In the genomic region with DNA sequence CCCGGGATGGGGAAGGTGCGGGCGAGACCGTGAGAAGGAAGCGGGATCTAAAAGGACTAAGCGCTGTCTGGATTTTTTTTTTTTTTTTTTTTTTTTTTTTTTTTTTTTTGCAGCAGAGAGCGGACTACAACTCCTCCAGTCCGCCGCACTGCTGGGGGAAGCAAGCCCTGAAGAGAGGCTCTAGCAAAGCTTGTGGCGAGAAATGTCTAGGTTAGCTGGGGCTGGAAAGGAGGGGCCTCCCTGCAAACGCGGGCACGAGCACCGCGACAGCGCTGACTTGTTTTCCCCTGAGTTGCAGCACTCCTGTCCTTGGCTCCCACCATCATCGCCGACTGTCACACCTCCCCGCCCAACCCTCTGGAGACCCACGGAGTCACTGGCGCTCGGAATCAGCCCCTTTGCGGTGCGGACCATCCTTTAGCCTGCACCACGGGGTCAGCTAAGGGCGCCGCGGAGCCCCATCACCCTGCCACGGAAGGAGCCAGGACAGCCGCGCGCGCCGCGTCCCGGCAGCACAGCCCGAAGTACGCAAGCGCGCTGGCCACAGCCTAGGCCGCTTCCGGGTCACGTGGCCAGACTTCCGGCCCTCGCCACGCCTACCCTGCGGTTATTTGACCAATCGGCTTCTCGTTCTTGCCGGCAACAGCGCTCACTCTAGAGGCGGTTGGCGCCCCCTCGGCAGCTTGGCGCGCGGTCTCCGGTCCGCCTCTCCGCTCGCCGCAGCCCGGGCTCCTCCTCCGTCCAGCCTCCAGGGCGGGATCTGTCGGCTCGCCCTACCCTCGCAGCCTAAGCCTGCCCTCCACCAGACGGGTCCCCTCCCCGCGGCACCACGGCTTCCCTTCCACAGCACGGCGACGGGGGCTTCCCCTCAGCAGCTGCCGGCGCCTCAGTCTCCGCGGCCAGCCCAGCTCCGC, we compare ENCODE assay signal across 7 mouse cellular contexts. TPM values are rescaled to one million over a fixed set of nuclear protein-coding genes. Genes with fewer than 3 reads are reported as not detected.
DNase-seq lines count a peak whose midpoint lies in the region; ATAC-seq and TF ChIP-seq lines count a peak whose summit lies in the region.

Ap1s2 (plus strand) TSS at position 681 of the 914 bp plus-strand sequence.

- peak; percentile 94 for DNase-seq in adrenal gland, postnatal 10 days
- DNase-seq in embryonic facial prominence, embryonic 10.5 days (ENCODE audit: low spot score) = peak; percentile 94
- no peak for DNase-seq in gonadal fat pad, adult 2 months (ENCODE audit: low read depth)
- peak; percentile 95 for DNase-seq in left cerebral cortex, postnatal 4 days

- H3K27ac ChIP-seq in embryonic facial prominence, embryonic 10.5 days (replicated peaks) = peak within 1 kb of the TSS; percentile 87
- H3K27ac ChIP-seq in intestine, postnatal 0 days (ENCODE audit: low read depth, low read length) = peak within 1 kb of the TSS; percentile 66; the same call in 1 of the 2 replicates
- peak within 1 kb of the TSS; percentile 92 for H3K27ac ChIP-seq in midbrain, embryonic 12.5 days (replicated peaks)
- peak within 1 kb of the TSS; percentile 84 for H3K27ac ChIP-seq in small intestine, adult 2 months (ENCODE audit: insufficient read depth, low read depth, low read length)

- no peaks in the 10 kb centered on the region for H3K36me3 ChIP-seq in embryonic facial prominence, embryonic 10.5 days (replicated peaks)
- no peaks in the 10 kb centered on the region for H3K36me3 ChIP-seq in intestine, postnatal 0 days (ENCODE audit: control insufficient read depth, insufficient read depth)
- 0 out of 2 replicates have a peak, but pooled peaks cover 4% of the 10 kb centered on the region for H3K36me3 ChIP-seq in midbrain, embryonic 12.5 days
- no peaks in the 10 kb centered on the region for H3K36me3 ChIP-seq in small intestine, adult 2 months (ENCODE audit: control insufficient read depth, insufficient read depth, low read length)

- H3K9me3 ChIP-seq in embryonic facial prominence, embryonic 10.5 days = peaks cover 11% of the 10 kb centered on the region
- H3K9me3 ChIP-seq in intestine, postnatal 0 days (ENCODE audit: control insufficient read depth) = no peaks in the 10 kb centered on the region
- H3K9me3 ChIP-seq in midbrain, embryonic 12.5 days = no peaks in the 10 kb centered on the region

- ATAC-seq in intestine, postnatal 0 days = peak; percentile 99
- ATAC-seq in midbrain, embryonic 12.5 days (ENCODE audit: low FRiP score, low read depth) = peak; percentile 99

- WGBS in embryonic facial prominence, embryonic 10.5 days = 17% methylated on average over 80 of the region's 80 CpGs
- WGBS in intestine, postnatal 0 days = 20% methylated on average over 79 of the region's 80 CpGs
- 22% methylated on average over 76 of the region's 80 CpGs for WGBS in midbrain, embryonic 12.5 days
- 14% methylated on average over 78 of the region's 80 CpGs for WGBS in small intestine, adult 2 months

- H3K4me1 ChIP-seq in embryonic facial prominence, embryonic 10.5 days = no peaks in the 10 kb centered on the region
- no peaks in the 10 kb centered on the region for H3K4me1 ChIP-seq in intestine, postnatal 0 days (replicated peaks; ENCODE audit: control insufficient read depth, insufficient read depth, low read length)
- no peaks in the 10 kb centered on the region for H3K4me1 ChIP-seq in midbrain, embryonic 12.5 days
- no peaks in the 10 kb centered on the region for H3K4me1 ChIP-seq in small intestine, adult 2 months (ENCODE audit: control insufficient read depth, insufficient read depth, insufficient read length, low read length)

- H3K27me3 ChIP-seq in embryonic facial prominence, embryonic 10.5 days (replicated peaks; ENCODE audit: low read depth, poor library complexity, severe bottlenecking) = peaks cover 47% of the 10 kb centered on the region
- 0 out of 2 replicates have a peak, but pooled peaks cover 8% of the 10 kb centered on the region for H3K27me3 ChIP-seq in intestine, postnatal 0 days (replicated peaks; ENCODE audit: control insufficient read depth, insufficient read depth, low read length)
- H3K27me3 ChIP-seq in midbrain, embryonic 12.5 days = peaks cover 5% of the 10 kb centered on the region
- H3K27me3 ChIP-seq in small intestine, adult 2 months (ENCODE audit: control insufficient read depth, insufficient read depth, low read length) = no peaks in the 10 kb centered on the region

- H3K4me2 ChIP-seq in intestine, postnatal 0 days (replicated peaks; ENCODE audit: low read depth) = peak within 1 kb of the TSS; percentile 76
- peak within 1 kb of the TSS; percentile 53 for H3K4me2 ChIP-seq in midbrain, embryonic 12.5 days (replicated peaks)

- peak within 1 kb of the TSS; percentile 53 for H3K9ac ChIP-seq in intestine, postnatal 0 days (ENCODE audit: low read depth, low read length)
- peak within 1 kb of the TSS; percentile 67 for H3K9ac ChIP-seq in midbrain, embryonic 12.5 days (replicated peaks)

- peak; percentile 65 for TF ChIP-seq POLR2A in small intestine, adult 2 months (IDR thresholded peaks at IDR 0.05; ENCODE audit: low read depth, low read length)

- intact Hi-C loops in left cerebral cortex, postnatal 4 days (cut with DNase I) = no loop called here

- H3K4me3 ChIP-seq in embryonic facial prominence, embryonic 10.5 days = peak within 1 kb of the TSS; percentile 68
- peak within 1 kb of the TSS; percentile 61 for H3K4me3 ChIP-seq in intestine, postnatal 0 days (ENCODE audit: low read depth, low read length)
- peak within 1 kb of the TSS; percentile 64 for H3K4me3 ChIP-seq in midbrain, embryonic 12.5 days
- H3K4me3 ChIP-seq in small intestine, adult 2 months (ENCODE audit: low read depth, low read length) = peak within 1 kb of the TSS; percentile 95

- peak; percentile 61 for TF ChIP-seq CTCF in intestine, postnatal 0 days (IDR thresholded peaks at IDR 0.05; ENCODE audit: low read depth)
- no peak for TF ChIP-seq CTCF in small intestine, adult 2 months (IDR thresholded peaks at IDR 0.05; ENCODE audit: extremely low read depth, insufficient read length, insufficient replicate concordance, low read depth, low read length)

RNA-seq across cellular contexts. Expression of gene Ap1s2, which starts in this region (rescaled TPM):
- 10 to 100 TPM; 18.6 to 21.7 TPM for total RNA-seq in adrenal gland, postnatal 10 days (2021)
- polyA plus RNA-seq in embryonic facial prominence, embryonic 10.5 days (2016; fragmentation: Nextera tagmentation; extraction: Ambion mirVana) = 20.8 and 22.7 TPM in 2 replicates
- 109 and 212 TPM in 2 replicates for polyA plus RNA-seq in gonadal fat pad, adult 2 months (2012; rRNA removed)
- 10.0 and 10.4 TPM in 2 replicates for polyA plus RNA-seq in intestine, postnatal 0 days (2015; fragmentation: Nextera tagmentation; extraction: Ambion mirVana)
- total RNA-seq in left cerebral cortex, postnatal 4 days (2021) = 10 to 100 TPM; 44.9 to 48.9 TPM
- polyA plus RNA-seq in midbrain, embryonic 12.5 days (2016; fragmentation: Nextera tagmentation; extraction: Ambion mirVana) = 46.0 and 47.9 TPM in 2 replicates
- polyA plus RNA-seq in small intestine, adult 2 months (2012; rRNA removed) = 0.13 and 0.18 TPM in 2 replicates
